Mouse (Mus musculus): ENCODE results near the gene Sh3pxd2a. TPM values are rescaled to one million over a fixed set of nuclear protein-coding genes. Genes with fewer than 3 reads are reported as not detected.

The Sh3pxd2a gene
- total and polyA plus RNA-seq, 3 experiments, result 3.9 to 11.3 TPM; not detected in 1

DNA sequence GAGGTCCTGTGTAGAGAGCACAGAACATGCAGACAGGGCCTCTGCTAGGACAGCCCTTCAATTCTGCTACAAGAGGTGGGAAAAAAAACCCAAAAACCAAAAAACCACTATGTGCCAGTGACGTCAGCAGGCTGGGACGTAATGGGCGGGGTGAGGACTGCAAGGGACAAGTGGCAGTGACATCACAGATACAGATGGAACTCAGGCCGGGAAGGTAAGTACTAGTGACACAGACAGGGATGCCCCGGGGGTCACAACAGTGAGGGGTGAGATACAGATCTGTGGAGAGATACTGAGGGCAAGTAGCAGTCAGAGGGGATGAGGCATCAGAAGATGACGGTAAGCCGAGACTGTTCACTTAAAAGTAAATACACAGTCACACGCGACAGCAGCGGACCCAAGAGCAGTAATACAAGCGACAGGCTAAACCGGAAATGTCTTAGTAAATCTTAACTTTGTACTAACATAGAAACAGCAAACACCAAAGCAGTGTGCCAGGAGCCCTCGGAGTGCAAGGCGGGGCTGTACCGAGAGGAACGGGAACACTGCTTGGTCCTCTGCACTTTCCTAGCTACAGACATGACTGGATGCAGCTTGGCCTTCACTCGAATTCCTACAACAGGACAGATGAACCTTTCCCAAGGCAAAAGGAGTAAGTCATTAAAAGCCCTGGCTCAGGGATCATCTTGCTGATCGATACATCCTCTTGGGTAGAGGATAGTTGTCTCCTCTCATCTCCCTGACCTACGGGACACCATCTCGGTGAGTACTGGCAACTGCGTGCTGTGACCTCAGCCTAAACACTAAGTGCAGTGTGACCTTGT is 48.8 kb upstream of the Sh3pxd2a start:
- TF ChIP-seq GABPA (IDR thresholded peaks at IDR 0.05; ENCODE audit: low read depth, low read length) (no peak), MXI1 (IDR thresholded peaks at IDR 0.05; ENCODE audit: low read depth, low read length) (no peak), ZNF384 (IDR thresholded peaks at IDR 0.05; ENCODE audit: low read depth, low read length) (0 out of 2 replicates have a peak, but pooled peaks have one; percentile 10)
- Histone ChIP-seq H3K4me1 (ENCODE audit: control insufficient read depth in 1 of 2, insufficient read depth in 2 of 2, low read length in 2 of 2) (peaks cover 23 to 31% of the 10 kb centered on the region in 2 experiments), H3K4me3 (ENCODE audit: control insufficient read depth in 1 of 2, insufficient read depth in 1 of 2, low read depth in 2 of 2, low read length in 2 of 2) (no peak overlapping the region), H3K9me3 (replicated peaks; ENCODE audit: insufficient read depth, low read length) (no peaks in the 10 kb centered on the region), H3K27ac (ENCODE audit: control insufficient read depth, low read depth, low read length) (no peak overlapping the region), H3K36me3 (ENCODE audit: control insufficient read depth in 1 of 2, insufficient read depth in 2 of 2, low read length in 2 of 2) (peaks cover 0 to 29% of the 10 kb centered on the region in 2 experiments; a peak in 2 of 4 replicates), H3K9ac (ENCODE audit: control insufficient read depth, low read depth, low read length, poor library complexity, severe bottlenecking) (no peak overlapping the region), H3K79me2 (ENCODE audit: control insufficient read depth, insufficient read depth, low read length, poor library complexity) (peaks cover 3% of the 10 kb centered on the region; the same call in 1 of the 2 replicates), H3K27me3 (ENCODE audit: control insufficient read depth in 1 of 2, insufficient read depth in 2 of 2, low read length in 2 of 2) (no peaks in the 10 kb centered on the region)
- no peak for DNase-seq (ENCODE audit: low read depth, low spot score)

DNA sequence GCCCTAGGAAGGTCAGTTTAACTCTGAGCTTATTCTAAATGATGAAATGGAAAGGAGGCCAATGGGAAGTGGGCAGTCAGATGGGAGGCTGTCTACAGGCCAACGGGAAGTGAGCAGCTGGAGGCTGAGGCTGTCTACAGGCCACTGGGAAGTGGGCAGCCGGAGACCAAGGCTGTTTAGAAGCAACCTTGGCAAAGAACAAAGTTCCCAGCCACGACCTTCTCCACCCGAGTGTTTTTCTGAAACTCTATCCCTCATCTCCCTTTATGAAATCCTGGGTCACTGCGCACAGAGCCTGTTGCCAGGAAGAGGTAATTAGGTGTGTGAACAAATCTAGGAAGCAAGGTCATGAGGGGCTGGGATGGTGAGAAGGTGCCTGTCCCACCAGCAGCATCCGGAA is 47.8 kb upstream of the Sh3pxd2a start:
- peaks cover 0 to 23% of the 10 kb centered on the region in 2 experiments; a peak in 2 of 4 replicates for H3K36me3 ChIP-seq (ENCODE audit: control insufficient read depth in 1 of 2, insufficient read depth in 2 of 2, low read length in 2 of 2)
- no peaks in the 10 kb centered on the region for H3K27me3 ChIP-seq (ENCODE audit: control insufficient read depth in 1 of 2, insufficient read depth in 2 of 2, low read length in 2 of 2)
- peaks cover 18 to 30% of the 10 kb centered on the region in 2 experiments for H3K4me1 ChIP-seq (ENCODE audit: control insufficient read depth in 1 of 2, insufficient read depth in 2 of 2, low read length in 2 of 2)
- H3K9me3 ChIP-seq (replicated peaks; ENCODE audit: insufficient read depth, low read length), result no peaks in the 10 kb centered on the region
- no peak overlapping the region; a peak in 1 of 4 replicates for H3K4me3 ChIP-seq (ENCODE audit: control insufficient read depth in 1 of 2, insufficient read depth in 1 of 2, low read depth in 2 of 2, low read length in 2 of 2)
- peak; percentile 48 for DNase-seq (ENCODE audit: low read depth, low spot score)
- peaks cover 3% of the 10 kb centered on the region; the same call in 1 of the 2 replicates for H3K79me2 ChIP-seq (ENCODE audit: control insufficient read depth, insufficient read depth, low read length, poor library complexity)
- TF ChIP-seq RAD21 (IDR thresholded peaks at IDR 0.05; ENCODE audit: low read depth, low read length) (no peak), POLR2AphosphoS2 (IDR thresholded peaks at IDR 0.05; ENCODE audit: low read length) (no peak), JUND (IDR thresholded peaks at IDR 0.05; ENCODE audit: low read depth, low read length) (no peak), BHLHE40 (IDR thresholded peaks at IDR 0.05; ENCODE audit: borderline replicate concordance, low read depth, low read length) (no peak), USF1 (IDR thresholded peaks at IDR 0.05; ENCODE audit: low read depth, low read length) (no peak), MAFK (IDR thresholded peaks at IDR 0.05; ENCODE audit: borderline replicate concordance, low read depth, low read length) (no peak), ETS1 (IDR thresholded peaks at IDR 0.05; ENCODE audit: low read depth, low read length) (no peak), TBP (IDR thresholded peaks at IDR 0.05; ENCODE audit: low read depth, low read length) (no peak), RCOR1 (IDR thresholded peaks at IDR 0.05; ENCODE audit: low read depth, low read length) (no peak), TCF12 (IDR thresholded peaks at IDR 0.05; ENCODE audit: low read depth, low read length) (no peak), MAZ (IDR thresholded peaks at IDR 0.05; ENCODE audit: low read depth, low read length) (no peak), CTCF (IDR thresholded peaks at IDR 0.05 in 2 of 3, conservative IDR thresholded peaks at IDR 0.05 in 1 of 3; ENCODE audit: control insufficient read depth in 1 of 3, insufficient read depth in 1 of 3, low read depth in 2 of 3, low read length in 3 of 3, poor library complexity in 1 of 3, severe bottlenecking in 1 of 3) (no peak), ZMIZ1 (IDR thresholded peaks at IDR 0.05; ENCODE audit: low read depth, low read length) (no peak)
- peak overlapping the region; percentile 78; the same call in 1 of the 2 replicates for H3K9ac ChIP-seq (ENCODE audit: control insufficient read depth, low read depth, low read length, poor library complexity, severe bottlenecking)
- peak overlapping the region; percentile 97 for H3K27ac ChIP-seq (ENCODE audit: control insufficient read depth, low read depth, low read length)
